Mouse (Mus musculus): ENCODE measurements around the gene Lpcat1.

GRCm38 (mm10) chr13:73435662-73436061 lies 31.3 kb upstream of the Lpcat1 start:
- no peak for TF ChIP-seq GATA1 (IDR thresholded peaks at IDR 0.05; ENCODE audit: borderline replicate concordance, low read length)
- no peak for TF ChIP-seq FLI1 (IDR thresholded peaks at IDR 0.05; ENCODE audit: low read length)

Data from megakaryocyte, embryonic 14.5 days (primary cell).